Mouse (Mus musculus) bone marrow, adult 2 months (tissue): ENCODE measurements around the gene Csnk2b.

Source experiments
- CTCF ChIP-seq: fragments of 200-500 bp; IDR thresholded peaks from 2 replicates; pipeline ENCODE4 v1.5.1; 2011; ENCODE audit warnings: low read length, control low read depth; ENCODE audit not compliant: control insufficient read depth, insufficient read depth
- POLR2A ChIP-seq: fragments of 200-500 bp; IDR thresholded peaks from 2 replicates; pipeline ENCODE4 v1.6.1; 2011; ENCODE audit warnings: low read depth, mild to moderate bottlenecking, control low read depth, low read length, borderline replicate concordance; ENCODE audit not compliant: control insufficient read depth

DNA sequence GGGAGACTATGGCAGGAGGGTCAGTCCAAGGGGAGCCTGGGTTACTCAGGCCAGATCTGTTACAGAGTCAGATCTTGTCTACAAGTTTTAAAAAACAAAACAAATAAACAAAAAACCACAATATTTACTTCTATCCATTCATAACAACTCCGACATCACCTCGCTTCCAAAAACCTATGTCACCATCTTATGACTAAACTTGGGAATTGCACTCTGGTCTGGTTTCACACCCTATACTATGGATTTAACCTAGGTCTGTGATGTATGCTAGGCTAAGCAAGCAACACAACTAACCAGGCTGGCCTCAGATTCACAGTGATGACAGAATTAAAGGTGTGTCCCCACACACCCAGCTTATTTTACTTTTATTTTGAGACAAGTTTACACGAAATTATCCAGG is 15.3 kb downstream of the Csnk2b start:
- no peak for TF ChIP-seq POLR2A
- TF ChIP-seq CTCF: no peak
